ENCODE assay signal across 11 mouse cellular contexts in genomic region chr4:155343415-155344298, GRCm38 (mm10). TPM values are rescaled to one million over a fixed set of nuclear protein-coding genes. Genes with fewer than 3 reads are reported as not detected.
DNase-seq lines count a peak whose midpoint lies in the region; ATAC-seq lines count a peak whose summit lies in the region.
"Had no signal": no experiment of that assay in that cellular context is flagged by ENCODE, and none has a peak within 500 bp of the region (broad histone marks: within the 10 kb centered on the region; RNA-seq: fewer than 3 reads in every experiment).

No protein-coding gene starts in this region.

- peak overlapping the region; percentile 73 for H3K4me2 ChIP-seq in hindbrain, embryonic 14.5 days (replicated peaks)
- H3K4me2 ChIP-seq in neural tube, embryonic 13.5 days: peak overlapping the region; percentile 68

- peak overlapping the region; percentile 81 for H3K9ac ChIP-seq in hindbrain, embryonic 14.5 days
- H3K9ac ChIP-seq in neural tube, embryonic 13.5 days: peak overlapping the region; percentile 91

- H3K27ac ChIP-seq in hindbrain, embryonic 14.5 days: peak overlapping the region; percentile 90
- peak overlapping the region; percentile 97 for H3K27ac ChIP-seq in neural tube, embryonic 13.5 days (replicated peaks)
- H3K27ac ChIP-seq: heart, embryonic 10.5 days had no signal

- peak overlapping the region; percentile 58 for H3K4me3 ChIP-seq in hindbrain, embryonic 14.5 days (replicated peaks; ENCODE audit: low read length)
- peak overlapping the region; percentile 69 for H3K4me3 ChIP-seq in neural tube, embryonic 13.5 days

- H3K9me3 ChIP-seq in hindbrain, embryonic 14.5 days (ENCODE audit: control insufficient read depth, low read length): no peaks in the 10 kb centered on the region
- H3K9me3 ChIP-seq in neural tube, embryonic 13.5 days: no peaks in the 10 kb centered on the region
- H3K9me3 ChIP-seq: heart, embryonic 10.5 days had no signal

- 71% methylated on average over 14 of the region's 14 CpGs for WGBS in hindbrain, embryonic 14.5 days
- WGBS in neural tube, embryonic 13.5 days: 77% methylated on average over 14 of the region's 14 CpGs

- no peaks in the 10 kb centered on the region for H3K36me3 ChIP-seq in hindbrain, embryonic 14.5 days (replicated peaks; ENCODE audit: control insufficient read depth, insufficient read depth)
- H3K36me3 ChIP-seq in neural tube, embryonic 13.5 days: no peaks in the 10 kb centered on the region
- H3K36me3 ChIP-seq: heart, embryonic 10.5 days had no signal

- H3K4me1 ChIP-seq in hindbrain, embryonic 14.5 days (replicated peaks; ENCODE audit: control insufficient read depth, insufficient read depth, low read length): peaks cover 17% of the 10 kb centered on the region
- peaks cover 30% of the 10 kb centered on the region for H3K4me1 ChIP-seq in neural tube, embryonic 13.5 days (replicated peaks)

- intact Hi-C loops in left cerebral cortex, postnatal 10 days (cut with DNase I): no loop called here

- peak; percentile 14 to 48 for DNase-seq in left cerebral cortex, adult 18-20 months (ENCODE audit: low spot score in 2 of 2)
- no peak for DNase-seq in left cerebral cortex, postnatal 10 days (ENCODE audit: extremely low spot score in 1 of 2, low spot score in 2 of 2)
- DNase-seq in cerebellum, postnatal 36 days: peak; percentile 44 to 64
- DNase-seq in hindbrain, embryonic 14.5 days (ENCODE audit: low spot score): no peak
- no peak for DNase-seq in spleen, adult 12 weeks (ENCODE audit: low spot score)
- no peak for DNase-seq in spleen, postnatal 14 days (ENCODE audit: low spot score in 2 of 2)
- no peak for DNase-seq in urinary bladder, postnatal 4 days (ENCODE audit: low spot score in 2 of 2)
- DNase-seq: lung, postnatal 4 days had no signal

- no peaks in the 10 kb centered on the region for H3K27me3 ChIP-seq in hindbrain, embryonic 14.5 days (ENCODE audit: control insufficient read depth, insufficient read depth, low read length)
- peaks cover 7% of the 10 kb centered on the region; the same call in 1 of the 2 replicates for H3K27me3 ChIP-seq in neural tube, embryonic 13.5 days

- no peak for ATAC-seq in hindbrain, embryonic 14.5 days (ENCODE audit: low FRiP score)
- ATAC-seq in neural tube, embryonic 13.5 days (ENCODE audit: low read depth): no peak
- ATAC-seq: intestine, embryonic 16.5 days had no signal

RNA-seq across cellular contexts. Expression of gene Prkcz, which starts 17.5 kb away (rescaled TPM):
- 100 to 1,000 TPM; 216 to 223 TPM for total RNA-seq in left cerebral cortex, adult 18-20 months (2021)
- 100 to 1,000 TPM; 174 to 187 TPM for total RNA-seq in left cerebral cortex, postnatal 10 days (2021)
- 73.9 and 80.8 TPM in 2 replicates for polyA plus RNA-seq in hindbrain, embryonic 14.5 days (2014; fragmentation: Nextera tagmentation; extraction: Ambion mirVana)
- 60.3 and 62.3 TPM in 2 replicates for polyA plus RNA-seq in neural tube, embryonic 13.5 days (2015; fragmentation: Nextera tagmentation; extraction: Ambion mirVana)

RNA-seq across cellular contexts. Expression of gene Gabrd, which starts 54.3 kb away (rescaled TPM):
- 10 to 100 TPM; 77.5 to 84.7 TPM for total RNA-seq in left cerebral cortex, adult 18-20 months (2021)
- 10 to 100 TPM; 33.0 to 34.9 TPM for total RNA-seq in left cerebral cortex, postnatal 10 days (2021)
- polyA plus RNA-seq in hindbrain, embryonic 14.5 days (2014; fragmentation: Nextera tagmentation; extraction: Ambion mirVana): 0.13 TPM in 1 of 2 replicates, not detected in the other
- 0.17 TPM in 1 of 2 replicates, not detected in the other for polyA plus RNA-seq in neural tube, embryonic 13.5 days (2015; fragmentation: Nextera tagmentation; extraction: Ambion mirVana)
- polyA plus RNA-seq: heart, embryonic 10.5 days had no signal

Comparison
In these comparisons a context has a peak if more than half of its experiments do, and no peak if none do; other contexts are left out.
1. DNase-seq: peak in left cerebral cortex, adult 18-20 months (2 of 2) and cerebellum, postnatal 36 days (2 of 2); none in left cerebral cortex, postnatal 10 days (0 of 2), hindbrain, embryonic 14.5 days (single experiment), spleen, adult 12 weeks (single experiment), spleen, postnatal 14 days (0 of 2) and urinary bladder, postnatal 4 days (0 of 2).